Mouse (Mus musculus) thymus, adult 2 months (tissue): Measurements from ENCODE around the gene Tmc8.
A peak's percentile ranks its signal among the peaks of the same experiment; 100 is the strongest.

Experiments used
- CTCF ChIP-seq: fragments of 200-500 bp; IDR thresholded peaks from 2 replicates; pipeline ENCODE4 v1.5.1; 2012; ENCODE audit warnings: mild to moderate bottlenecking, control low read depth, low read length, moderate library complexity, borderline replicate concordance; ENCODE audit not compliant: control insufficient read depth, poor library complexity, insufficient read depth; ENCODE audit errors: extremely low read depth
- POLR2A ChIP-seq: fragments of 200-500 bp; IDR thresholded peaks from 2 replicates; pipeline ENCODE4 v1.6.1; 2012; ENCODE audit warnings: mild to moderate bottlenecking, low read length, control low read depth, moderate library complexity; ENCODE audit not compliant: control insufficient read depth, poor library complexity, insufficient read depth; ENCODE audit errors: extremely low read depth

- TF ChIP-seq POLR2A = peak; percentile 53; the same call in 1 of the 2 replicates
- no peak for TF ChIP-seq CTCF
Measured at GRCm38 (mm10) chr11:117781199-117781821, 566 bp upstream of the Tmc8 start.
